Mouse (Mus musculus) fibroblast of lung, adult 2 months (primary cell): ENCODE measurements around the gene Tctex1d1.
A peak's percentile ranks its signal among the peaks of the same experiment; 100 is the strongest.

ENCODE experiments used
- DNase-seq: peaks from one replicate; pipeline ENCODE4 v3.0.0-alpha.2; 2011; ENCODE audit warnings: low read depth

Tctex1d1 gene

DNA sequence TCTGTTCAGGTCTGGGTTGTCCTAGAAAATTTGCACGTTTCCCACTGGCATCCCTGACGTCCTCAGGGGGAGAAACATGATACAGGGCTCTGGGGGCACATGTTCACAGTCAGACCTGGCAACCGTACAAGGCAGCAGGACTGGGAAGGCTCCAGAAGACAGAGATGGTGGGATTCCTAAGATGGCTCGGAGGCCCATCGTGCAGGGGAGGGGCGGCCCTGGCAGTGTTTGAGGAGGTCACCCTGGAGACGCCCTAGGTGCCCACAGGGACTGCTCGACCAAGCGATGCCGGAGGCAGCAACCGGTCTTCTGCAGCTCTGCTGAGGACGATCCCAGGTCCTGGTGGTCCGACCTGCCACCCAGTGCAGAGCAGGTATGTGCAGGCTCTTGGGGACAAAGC, at the start of gene Tctex1d1:
Gene Tctex1d1, plus strand, starts transcription at position 167 of the 400 bp plus-strand sequence.
- no peak for DNase-seq

- no peak for DNase-seq
Observed at GRCm38 (mm10) chr4:102929491-102929890, 48.9 kb upstream of the Tctex1d1 start.

DNA sequence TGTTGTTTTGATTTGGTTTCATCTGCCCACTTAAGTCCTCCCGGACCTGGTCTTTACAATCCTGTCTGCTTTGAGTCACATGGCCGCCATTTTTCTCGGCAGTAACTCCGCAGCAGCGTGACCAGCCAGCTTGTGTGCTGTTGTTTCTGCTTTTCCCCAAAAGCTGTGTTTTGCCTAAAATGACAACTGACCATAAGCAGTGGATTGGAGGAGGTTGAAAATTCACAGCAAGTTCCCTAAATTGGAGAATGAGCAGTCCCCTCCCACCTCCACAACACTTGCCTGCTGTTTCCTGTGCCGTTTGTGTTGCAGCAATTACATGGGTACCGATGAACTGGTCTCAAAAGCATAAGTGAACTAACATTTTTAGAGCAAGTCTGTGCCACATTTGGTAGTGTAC, 47.7 kb upstream of the Tctex1d1 start:
- no peak for DNase-seq

- DNase-seq, result no peak
Observed at GRCm38 (mm10) chr4:102940266-102940665, 38.1 kb upstream of the Tctex1d1 start.

DNA sequence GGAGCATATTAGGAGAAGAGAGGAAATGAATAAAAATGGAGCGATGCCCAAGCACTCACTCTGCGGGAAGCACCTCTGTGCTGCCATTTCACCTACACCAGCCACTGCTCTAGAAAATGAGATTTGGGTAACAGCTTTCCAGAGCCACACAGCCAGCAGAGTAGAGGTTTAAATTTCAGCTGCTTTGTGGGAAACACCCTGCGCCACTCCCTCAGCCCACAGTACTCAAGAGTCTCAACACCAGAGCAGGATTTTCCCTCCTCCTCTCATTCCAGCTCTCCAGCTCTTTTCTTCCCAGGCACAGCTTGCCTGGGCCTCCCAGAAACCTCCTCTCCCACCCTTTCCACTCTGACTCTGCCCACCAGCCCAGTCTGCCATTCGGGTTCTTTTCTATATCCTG, 37.7 kb upstream of the Tctex1d1 start:
- no peak for DNase-seq

DNA sequence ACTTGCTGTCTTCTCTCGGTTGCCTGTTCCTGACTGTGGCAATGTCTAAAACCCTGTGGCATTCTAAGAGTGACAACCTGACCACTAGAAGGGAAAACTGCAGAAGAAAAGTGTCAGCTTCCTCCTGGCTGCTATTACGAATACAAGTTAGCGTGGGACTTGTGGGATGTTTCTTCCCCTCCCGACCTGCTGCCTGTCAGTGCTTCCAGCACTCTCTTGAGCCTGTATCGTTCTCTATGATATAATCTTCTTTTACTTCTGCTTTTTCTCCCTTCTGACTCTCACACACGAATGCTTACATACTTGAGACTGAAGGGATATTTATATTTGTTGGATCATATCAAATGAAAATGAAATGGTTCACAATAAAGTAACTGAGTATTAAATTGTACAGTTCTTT, 34.1 kb upstream of the Tctex1d1 start:
- DNase-seq, result no peak

DNA sequence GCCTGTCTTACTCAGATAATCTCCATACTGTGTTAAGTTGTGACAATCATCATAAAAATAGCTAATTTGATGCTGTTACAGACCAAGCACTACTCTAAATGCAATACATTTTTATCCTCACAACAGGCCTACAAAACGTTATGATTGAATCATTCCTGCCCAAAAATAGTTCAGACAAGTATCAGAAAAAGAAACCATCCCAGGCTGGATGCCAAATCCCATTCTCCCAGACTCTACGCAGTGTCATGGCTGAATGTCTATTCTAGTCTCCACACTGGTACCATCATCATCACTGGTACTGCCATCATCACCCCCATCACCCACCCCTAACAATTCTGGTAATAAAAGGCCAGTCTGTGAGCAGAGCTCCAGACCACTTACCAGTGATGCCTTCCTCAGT, 25.9 kb upstream of the Tctex1d1 start:
- no peak for DNase-seq

DNA sequence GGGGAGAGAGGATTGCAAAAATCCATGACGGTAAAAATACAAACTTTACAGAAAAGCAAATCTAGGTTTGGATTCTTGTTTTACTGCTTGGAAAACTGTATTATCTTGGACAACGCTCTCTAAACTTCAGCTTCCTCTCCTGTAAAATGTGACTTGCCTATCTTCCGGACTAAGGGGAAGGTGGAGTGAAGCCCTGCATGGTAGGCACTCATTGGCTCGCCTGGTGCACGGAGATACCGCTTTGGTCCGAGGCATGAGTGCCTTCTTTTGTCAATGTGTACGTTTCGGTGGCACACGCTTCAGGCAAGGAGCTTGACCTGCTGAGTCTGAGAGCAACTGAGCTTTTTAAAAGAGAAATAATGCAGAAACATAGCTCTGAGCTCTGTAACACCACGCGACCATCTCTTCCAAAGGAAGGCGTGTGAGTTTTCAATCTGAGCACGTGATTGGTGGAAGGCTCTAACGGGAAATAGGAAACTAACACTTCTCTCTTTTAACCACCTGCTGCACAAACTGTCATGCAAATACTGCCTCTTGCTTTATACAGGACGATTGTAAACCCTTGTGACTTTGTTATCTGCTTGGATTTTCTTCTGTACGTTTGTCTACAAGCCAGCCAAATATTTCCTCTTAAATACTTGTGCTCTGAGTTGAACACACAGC, 23.0 kb upstream of the Tctex1d1 start:
- DNase-seq, result no peak

GRCm38 (mm10) chr4:102959409-102959808, 19.0 kb upstream of the Tctex1d1 start:
- DNase-seq, result no peak

GRCm38 (mm10) chr4:102964174-102964573, 14.2 kb upstream of the Tctex1d1 start:
- no peak for DNase-seq

GRCm38 (mm10) chr4:102967811-102968210, 10.6 kb upstream of the Tctex1d1 start:
- no peak for DNase-seq

GRCm38 (mm10) chr4:102969599-102969998, 8.8 kb upstream of the Tctex1d1 start:
- no peak for DNase-seq

DNA sequence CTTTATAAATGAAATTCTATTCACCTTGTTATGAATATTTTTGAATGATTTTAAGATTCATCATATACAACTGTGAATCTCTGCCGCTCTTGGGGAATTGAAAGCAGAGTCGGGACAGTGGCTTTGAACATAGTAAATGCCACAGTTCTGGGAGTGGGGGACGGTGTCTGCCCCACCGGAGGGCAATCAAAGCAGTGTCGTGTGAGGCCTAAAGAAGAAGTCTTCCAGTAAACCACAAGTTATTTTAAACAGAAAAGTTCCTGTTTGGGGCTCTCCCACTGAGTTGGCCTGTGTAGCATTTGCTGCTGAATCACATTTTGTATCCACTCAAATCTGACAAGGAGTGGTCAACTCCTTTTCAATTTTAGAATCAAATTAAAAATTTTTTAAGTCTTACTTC, 7.2 kb upstream of the Tctex1d1 start:
- DNase-seq, result no peak

GRCm38 (mm10) chr4:102972071-102972470, 6.3 kb upstream of the Tctex1d1 start:
- no peak for DNase-seq

- no peak for DNase-seq
Observed at GRCm38 (mm10) chr4:102974172-102974571, 4.2 kb upstream of the Tctex1d1 start.

DNA sequence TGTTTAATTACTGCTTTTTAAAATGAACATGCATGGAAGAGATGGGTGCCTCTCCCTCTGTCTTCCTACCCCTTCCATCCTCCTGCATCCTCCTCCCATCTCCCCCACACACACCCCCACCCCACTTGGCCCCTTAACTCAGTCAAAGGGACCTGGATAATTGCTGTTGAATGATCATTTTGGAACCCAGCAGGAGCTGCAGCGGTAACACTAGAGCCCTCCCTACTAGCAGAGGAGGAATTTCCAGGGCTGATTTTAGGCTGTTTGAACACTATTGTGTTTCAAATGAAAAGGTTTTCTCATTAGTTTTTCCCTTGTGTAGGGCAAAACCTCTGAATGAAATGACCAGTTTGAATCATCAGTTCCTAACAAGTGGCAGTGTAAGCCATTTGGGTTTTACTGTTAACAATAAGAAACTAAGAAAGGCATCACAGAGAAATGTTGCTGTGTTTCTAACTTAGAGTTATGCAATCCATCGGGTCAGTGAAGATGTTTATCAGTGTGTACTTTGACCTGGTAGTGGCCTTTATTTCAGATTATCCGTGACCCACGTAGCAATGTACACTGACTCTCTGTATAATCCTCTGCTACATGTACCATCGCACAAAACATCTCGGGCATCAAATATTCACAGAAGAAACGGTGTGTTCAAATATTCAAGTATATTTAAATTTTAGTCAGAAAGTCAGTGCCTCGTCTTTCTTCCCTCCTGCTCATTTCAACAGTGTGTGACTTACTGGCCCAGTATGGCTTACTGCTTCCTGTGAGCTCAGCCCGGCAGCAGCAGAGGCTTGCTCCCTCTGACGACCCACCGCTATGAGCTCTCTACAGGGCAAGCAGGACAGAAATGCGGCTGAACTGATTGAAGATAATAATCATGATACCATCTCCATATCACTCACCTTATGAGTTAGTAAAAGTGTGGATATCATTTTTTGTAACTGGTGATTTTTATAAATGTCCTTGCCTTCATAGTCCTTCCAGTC, 1.8 kb upstream of the Tctex1d1 start:
- no peak for DNase-seq

- DNase-seq, result no peak
Observed at GRCm38 (mm10) chr4:102977778-102978321, 556 bp upstream of the Tctex1d1 start.

GRCm38 (mm10) chr4:102979385-102979784, 979 bp downstream of the Tctex1d1 start:
- DNase-seq, result no peak

GRCm38 (mm10) chr4:102981709-102982108, 3.3 kb downstream of the Tctex1d1 start:
- DNase-seq, result no peak

- DNase-seq, result no peak
Observed at GRCm38 (mm10) chr4:102986173-102986572, 7.8 kb downstream of the Tctex1d1 start.

- peak; percentile 29 for DNase-seq
Observed at GRCm38 (mm10) chr4:102986917-102987316, 8.5 kb downstream of the Tctex1d1 start.

DNA sequence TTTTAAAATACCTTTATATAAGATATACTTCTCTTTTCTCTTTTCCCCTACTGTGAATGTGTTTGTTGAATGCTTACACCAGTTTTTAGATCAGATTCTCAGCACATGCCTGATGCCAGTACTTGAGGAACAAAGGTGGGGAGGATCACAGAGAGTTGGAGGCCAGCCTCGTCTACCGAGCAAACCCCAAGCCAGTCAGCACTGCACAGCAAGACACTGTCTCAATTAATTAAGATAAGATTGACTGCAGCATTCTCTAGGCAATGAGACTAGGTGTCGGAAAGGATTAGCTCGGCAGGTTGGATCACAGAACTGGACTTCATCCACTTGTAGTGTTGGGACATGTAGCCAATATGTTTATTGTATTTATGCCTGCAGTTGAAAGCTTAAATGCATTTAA, 8.9 kb downstream of the Tctex1d1 start:
- DNase-seq, result no peak

DNA sequence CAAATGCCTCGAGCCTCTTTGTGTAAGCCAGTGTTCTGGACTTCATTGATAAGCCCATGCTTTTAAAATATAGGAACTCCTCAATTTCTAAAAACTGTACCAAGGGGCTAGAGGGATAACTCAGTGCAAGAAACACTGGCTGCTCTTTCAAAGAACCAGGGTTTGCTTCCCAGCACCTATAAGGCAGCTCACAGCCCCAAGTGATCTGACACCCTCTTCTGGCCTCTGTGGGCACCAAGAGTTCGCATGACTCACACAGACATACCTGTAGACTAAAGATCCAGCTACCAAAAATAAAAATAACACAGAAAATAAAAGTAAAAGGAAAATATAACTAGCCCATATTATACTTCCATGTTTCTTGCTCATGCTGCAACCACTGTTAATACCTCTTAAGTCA, 9.3 kb downstream of the Tctex1d1 start:
- no peak for DNase-seq
